Mouse (Mus musculus): ENCODE measurements around the gene Lrch3. TPM values are rescaled to one million over a fixed set of nuclear protein-coding genes. Genes with fewer than 3 reads are reported as not detected.

Lrch3 gene
- polyA plus RNA-seq, 1 experiment: 56.7 TPM

DNA sequence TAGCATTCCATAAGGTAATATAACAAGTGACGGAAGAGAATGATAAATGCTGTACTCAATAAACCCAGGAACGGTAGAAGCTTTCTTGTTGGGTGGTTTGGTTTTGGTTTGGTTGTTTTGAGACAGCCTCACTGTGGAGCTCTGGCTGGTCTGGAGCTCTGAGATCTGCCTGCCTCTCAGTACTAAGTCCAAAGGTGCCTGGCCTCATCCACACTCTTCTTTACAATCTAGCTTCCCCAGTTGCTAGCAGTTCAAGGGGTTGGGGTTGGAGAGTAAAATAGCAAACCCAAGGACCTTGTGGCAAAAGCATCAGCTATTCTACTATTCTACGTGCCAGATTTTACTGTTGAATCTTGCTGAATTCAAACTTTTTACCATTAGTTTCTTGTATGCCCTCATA is 38.1 kb upstream of the Lrch3 start:
- 92% methylated on average over 3 of the region's 3 CpGs for WGBS
- Histone ChIP-seq H3K27me3 (ENCODE audit: control insufficient read depth, insufficient read depth, low read length) (no peaks in the 10 kb centered on the region), H3K27ac (ENCODE audit: insufficient read depth, low read length) (no peak overlapping the region), H3K4me3 (replicated peaks; ENCODE audit: insufficient read depth, low read depth, low read length) (no peak overlapping the region), H3K4me1 (ENCODE audit: control insufficient read depth, insufficient read depth, low read length) (peaks cover 3% of the 10 kb centered on the region)
- TF ChIP-seq CTCF (IDR thresholded peaks at IDR 0.05; ENCODE audit: borderline replicate concordance, insufficient read depth, low read depth, low read length) (no peak), POLR2A (IDR thresholded peaks at IDR 0.05; ENCODE audit: borderline replicate concordance, insufficient read depth, low read length) (no peak)
- DNase-seq: no peak

- 17% methylated on average over 9 of the region's 9 CpGs for whole genome bisulfite sequencing
- Histone ChIP-seq H3K4me3 (replicated peaks; ENCODE audit: insufficient read depth, low read depth, low read length) (peak overlapping the region; percentile 73), H3K27me3 (ENCODE audit: control insufficient read depth, insufficient read depth, low read length) (no peaks in the 10 kb centered on the region)
Observed at GRCm38 (mm10) chr16:32876831-32877230, 37.1 kb upstream of the Lrch3 start.

GRCm38 (mm10) chr16:32877343-32878156 is 36.4 kb upstream of the Lrch3 start, which contains the start of the genes Fyttd1 and Rubcn:
Gene Fyttd1 (plus strand): TSS chr16:32877500.
Gene Rubcn (minus strand): TSS chr16:32877766.
- peak within 1 kb of the TSS; percentile 89 for H3K4me3 ChIP-seq (replicated peaks; ENCODE audit: insufficient read depth, low read depth, low read length)
- DNase-seq: peak; percentile 98
- WGBS: under 1% methylated on average over 75 of the region's 83 CpGs
- peak within 1 kb of the TSS; percentile 65 for H3K27ac ChIP-seq (ENCODE audit: insufficient read depth, low read length)
- no peaks in the 10 kb centered on the region for H3K27me3 ChIP-seq (ENCODE audit: control insufficient read depth, insufficient read depth, low read length)
- TF ChIP-seq POLR2A (IDR thresholded peaks at IDR 0.05; ENCODE audit: borderline replicate concordance, insufficient read depth, low read length) (peak; percentile 81), CTCF (IDR thresholded peaks at IDR 0.05; ENCODE audit: borderline replicate concordance, insufficient read depth, low read depth, low read length) (peak; percentile 8; the same call in 1 of the 2 replicates)
- H3K4me1 ChIP-seq (ENCODE audit: control insufficient read depth, insufficient read depth, low read length): peaks cover 5% of the 10 kb centered on the region

More at GRCm38 (mm10) chr16:32876831-32877230, 37.1 kb upstream of the Lrch3 start:
- no peak overlapping the region for H3K27ac ChIP-seq (ENCODE audit: insufficient read depth, low read length)
- H3K4me1 ChIP-seq (ENCODE audit: control insufficient read depth, insufficient read depth, low read length): peaks cover 3% of the 10 kb centered on the region
- TF ChIP-seq CTCF (IDR thresholded peaks at IDR 0.05; ENCODE audit: borderline replicate concordance, insufficient read depth, low read depth, low read length): no peak
- TF ChIP-seq POLR2A (IDR thresholded peaks at IDR 0.05; ENCODE audit: borderline replicate concordance, insufficient read depth, low read length): no peak
- no peak for DNase-seq

- DNase-seq: peak in 1 of 2 experiments; percentile 18
- Histone ChIP-seq H3K27ac (ENCODE audit: insufficient read depth, low read length) (peak overlapping the region; percentile 19), H3K4me1 (ENCODE audit: control insufficient read depth, insufficient read depth, low read length) (peaks cover 5% of the 10 kb centered on the region), H3K27me3 (ENCODE audit: control insufficient read depth, insufficient read depth, low read length) (no peaks in the 10 kb centered on the region), H3K4me3 (replicated peaks; ENCODE audit: insufficient read depth, low read depth, low read length) (peak overlapping the region; percentile 89)
- 2% methylated on average over 34 of the region's 34 CpGs for WGBS
- TF ChIP-seq POLR2A (IDR thresholded peaks at IDR 0.05; ENCODE audit: borderline replicate concordance, insufficient read depth, low read length) (no peak), CTCF (IDR thresholded peaks at IDR 0.05; ENCODE audit: borderline replicate concordance, insufficient read depth, low read depth, low read length) (no peak)
Observed at GRCm38 (mm10) chr16:32878157-32878598, 35.7 kb upstream of the Lrch3 start.

- WGBS: 69% methylated on average over 14 of the region's 14 CpGs
- TF ChIP-seq CTCF (IDR thresholded peaks at IDR 0.05; ENCODE audit: borderline replicate concordance, insufficient read depth, low read depth, low read length) (no peak), POLR2A (IDR thresholded peaks at IDR 0.05; ENCODE audit: borderline replicate concordance, insufficient read depth, low read length) (no peak)
- peaks cover 5% of the 10 kb centered on the region for H3K4me1 ChIP-seq (ENCODE audit: control insufficient read depth, insufficient read depth, low read length)
- H3K27me3 ChIP-seq (ENCODE audit: control insufficient read depth, insufficient read depth, low read length): no peaks in the 10 kb centered on the region
- no peak overlapping the region for H3K27ac ChIP-seq (ENCODE audit: insufficient read depth, low read length)
- DNase-seq: no peak
- peak overlapping the region; percentile 17 for H3K4me3 ChIP-seq (replicated peaks; ENCODE audit: insufficient read depth, low read depth, low read length)
Observed at GRCm38 (mm10) chr16:32878972-32879926, 34.7 kb upstream of the Lrch3 start.

DNA sequence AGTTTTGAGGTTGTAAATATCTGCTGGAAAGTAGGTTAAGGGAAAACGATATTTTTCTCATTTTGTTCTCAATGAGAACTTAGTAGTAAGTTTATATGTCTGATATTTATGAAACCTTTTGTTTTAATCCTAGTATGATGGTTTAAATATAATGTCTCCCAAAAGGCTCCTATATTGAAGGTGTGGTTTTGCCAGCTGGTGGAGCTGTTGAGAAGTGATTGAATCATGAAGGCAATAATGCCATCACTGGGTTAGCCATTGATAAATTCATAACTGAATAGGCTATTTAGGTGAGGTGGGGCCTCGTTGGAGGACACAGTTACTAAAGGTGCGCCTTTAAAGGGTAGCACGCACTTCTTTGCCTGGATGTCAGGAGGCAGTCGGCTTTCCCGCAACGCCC is 32.4 kb upstream of the Lrch3 start:
- TF ChIP-seq POLR2A (IDR thresholded peaks at IDR 0.05; ENCODE audit: borderline replicate concordance, insufficient read depth, low read length) (no peak), CTCF (IDR thresholded peaks at IDR 0.05; ENCODE audit: borderline replicate concordance, insufficient read depth, low read depth, low read length) (no peak)
- Histone ChIP-seq H3K27ac (ENCODE audit: insufficient read depth, low read length) (no peak overlapping the region), H3K4me1 (ENCODE audit: control insufficient read depth, insufficient read depth, low read length) (peaks cover 5% of the 10 kb centered on the region), H3K27me3 (ENCODE audit: control insufficient read depth, insufficient read depth, low read length) (no peaks in the 10 kb centered on the region), H3K4me3 (replicated peaks; ENCODE audit: insufficient read depth, low read depth, low read length) (no peak overlapping the region)
- WGBS: 83% methylated on average over 7 of the region's 7 CpGs
- no peak for DNase-seq

GRCm38 (mm10) chr16:32887996-32888395 is 25.9 kb upstream of the Lrch3 start:
- no peaks in the 10 kb centered on the region for H3K4me1 ChIP-seq (ENCODE audit: control insufficient read depth, insufficient read depth, low read length)
- no peak overlapping the region for H3K4me3 ChIP-seq (replicated peaks; ENCODE audit: insufficient read depth, low read depth, low read length)
- DNase-seq: no peak
- no peaks in the 10 kb centered on the region for H3K27me3 ChIP-seq (ENCODE audit: control insufficient read depth, insufficient read depth, low read length)
- no peak overlapping the region for H3K27ac ChIP-seq (ENCODE audit: insufficient read depth, low read length)
- 88% methylated on average over 7 of the region's 7 CpGs for WGBS
- TF ChIP-seq POLR2A (IDR thresholded peaks at IDR 0.05; ENCODE audit: borderline replicate concordance, insufficient read depth, low read length) (no peak), CTCF (IDR thresholded peaks at IDR 0.05; ENCODE audit: borderline replicate concordance, insufficient read depth, low read depth, low read length) (peak; percentile 32; the same call in 1 of the 2 replicates)
